Mouse (Mus musculus) embryonic fibroblast, embryonic 13.5 days (primary cell): ENCODE measurements around the gene Mmachc.

Source experiments
- CTCF ChIP-seq: IDR thresholded peaks from 2 replicates; pipeline ENCODE4 v1.5.1; 2011; ENCODE audit warnings: mild to moderate bottlenecking, control low read depth, low read length, moderate library complexity, borderline replicate concordance; ENCODE audit not compliant: insufficient read depth
- POLR2A ChIP-seq: IDR thresholded peaks from 2 replicates; pipeline ENCODE4 v1.6.1; 2011; ENCODE audit warnings: low read depth, mild to moderate bottlenecking, control low read depth, low read length, moderate library complexity

DNA sequence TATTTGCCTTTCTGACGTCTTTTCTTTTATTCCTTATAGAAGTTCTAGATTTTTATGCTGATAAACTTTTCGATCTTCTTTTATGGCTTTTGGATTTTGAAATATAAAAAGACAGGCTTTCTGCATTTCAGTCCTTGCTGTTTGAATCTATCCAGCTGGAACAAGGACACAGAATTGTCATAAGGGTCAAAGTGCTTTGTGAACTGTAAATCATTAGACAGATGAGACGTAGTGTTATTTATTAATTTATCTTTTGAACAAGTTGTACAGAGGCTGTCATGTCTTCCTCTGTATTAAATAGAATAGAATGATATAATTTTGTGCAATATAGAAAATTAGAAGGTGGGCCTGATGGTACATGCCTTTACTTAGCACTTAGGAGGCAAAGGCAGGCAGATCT is 19.2 kb upstream of the Mmachc start:
- TF ChIP-seq POLR2A = no peak
- no peak for TF ChIP-seq CTCF
